ENCODE assay signal across 8 mouse cellular contexts in genomic region chr12:71015363-71016210, GRCm38 (mm10). TPM values are rescaled to one million over a fixed set of nuclear protein-coding genes. Genes with fewer than 3 reads are reported as not detected.
DNase-seq lines count a peak whose midpoint lies in the region; ATAC-seq and TF ChIP-seq lines count a peak whose summit lies in the region.

Gene Arid4a, plus strand, starts transcription at chr12:71015990.

- peak within 1 kb of the TSS; percentile 96 for H3K27ac ChIP-seq in ES-E14 (ENCODE audit: insufficient read depth, low read depth, low read length, poor library complexity, severe bottlenecking)
- H3K27ac ChIP-seq in forebrain, embryonic 15.5 days (replicated peaks), result peak within 1 kb of the TSS; percentile 97

- TF ChIP-seq POLR2A in lung, adult 2 months (IDR thresholded peaks at IDR 0.05; ENCODE audit: borderline replicate concordance, extremely low read depth, low read depth, low read length), result peak; percentile 88

- H3K4me3 ChIP-seq in ES-E14 (ENCODE audit: insufficient read depth in 1 of 2, low read depth in 1 of 2, low read length in 2 of 2, poor library complexity in 1 of 2, severe bottlenecking in 1 of 2), result peak within 1 kb of the TSS; percentile 92 to 95
- H3K4me3 ChIP-seq in forebrain, embryonic 15.5 days, result peak within 1 kb of the TSS; percentile 69
- H3K4me3 ChIP-seq in lung, adult 2 months (replicated peaks; ENCODE audit: extremely low read depth, low read depth, low read length), result peak within 1 kb of the TSS; percentile 99

- WGBS in forebrain, embryonic 15.5 days, result under 1% methylated on average over 61 of the region's 61 CpGs
- under 1% methylated on average over 61 of the region's 61 CpGs for WGBS in lung, adult 2 months

- no peaks in the 10 kb centered on the region for H3K27me3 ChIP-seq in forebrain, embryonic 15.5 days

- H3K4me1 ChIP-seq in ES-E14 (ENCODE audit: control insufficient read depth in 2 of 2, insufficient read depth in 2 of 2, low read length in 2 of 2, poor library complexity in 1 of 2), result 0 out of 4 replicates have a peak, but pooled peaks cover 1 to 3% of the 10 kb centered on the region in 2 experiments
- peaks cover 39% of the 10 kb centered on the region for H3K4me1 ChIP-seq in forebrain, embryonic 15.5 days
- peaks cover 13% of the 10 kb centered on the region for H3K4me1 ChIP-seq in lung, adult 2 months (ENCODE audit: control insufficient read depth, insufficient read depth, low read length)

- DNase-seq in ES-E14 (ENCODE audit: low read depth, low spot score), result peak; percentile 100
- DNase-seq in cerebellum, adult 11-12 months, result peak; percentile 99
- DNase-seq in heart, postnatal 25 days (ENCODE audit: low spot score), result peak; percentile 97
- DNase-seq in layer of hippocampus, adult 18-20 months (ENCODE audit: low spot score in 2 of 2), result peak; percentile 97 to 100
- DNase-seq in lung, adult 2 months, result peak; percentile 96
- peak; percentile 95 to 99 for DNase-seq in thymus, adult 18-20 months

- no peak for TF ChIP-seq CTCF in lung, adult 2 months (IDR thresholded peaks at IDR 0.05; ENCODE audit: insufficient read depth, low read length)

- intact Hi-C loops in heart, postnatal 25 days (cut with DNase I), result loop anchor here (2.0 kb wide), 2 partner anchors 33 to 47 kb away; no protein-coding TSS in a partner anchor

- H3K9ac ChIP-seq in ES-E14 (ENCODE audit: insufficient read depth, low read depth, low read length, poor library complexity, severe bottlenecking), result peak within 1 kb of the TSS; percentile 99
- peak within 1 kb of the TSS; percentile 84 for H3K9ac ChIP-seq in forebrain, embryonic 15.5 days (replicated peaks)

- in situ Hi-C loops in ES-E14 (cut with MboI; ENCODE audit: low sequenced_read_pairs in 2 of 2, unreplicated experiment in 2 of 2), result no loop called here

- peak; percentile 98 for ATAC-seq in forebrain, embryonic 15.5 days (replicated peaks)
- peak; percentile 94 for ATAC-seq in neutrophil, adult 5-6 weeks (ENCODE audit: extremely low read depth, insufficient number of reproducible peaks, low FRiP score, poor library complexity, severe bottlenecking)

- H3K4me2 ChIP-seq in forebrain, embryonic 15.5 days (replicated peaks), result peak within 1 kb of the TSS; percentile 86

- no peaks in the 10 kb centered on the region for H3K9me3 ChIP-seq in ES-E14 (ENCODE audit: control insufficient read depth, insufficient read depth, low read depth, low read length)
- no peaks in the 10 kb centered on the region for H3K9me3 ChIP-seq in forebrain, embryonic 15.5 days

- H3K36me3 ChIP-seq in ES-E14 (ENCODE audit: control insufficient read depth, insufficient read depth, low read length, poor library complexity, severe bottlenecking), result peaks cover 12% of the 10 kb centered on the region
- H3K36me3 ChIP-seq in forebrain, embryonic 15.5 days, result peaks cover 20% of the 10 kb centered on the region

TF ChIP-seq in ES-E14, 5 proteins besides CTCF, POLR2A, EP300 and RAD21:
- no peak for TF ChIP-seq MAFK (IDR thresholded peaks at IDR 0.05; ENCODE audit: insufficient read depth, low read depth, low read length)
- TF ChIP-seq HCFC1 (IDR thresholded peaks at IDR 0.05; ENCODE audit: borderline replicate concordance, insufficient read depth, low read length), result peak; percentile 64; the same call in 1 of the 2 replicates
- peak; percentile 98 for TF ChIP-seq CHD2 (IDR thresholded peaks at IDR 0.05; ENCODE audit: low read depth, low read length)
TF ChIP-seq in ES-E14: peak in this region for 2.

RNA-seq across cellular contexts. Expression of gene Arid4a, which starts in this region (rescaled TPM):
- total RNA-seq in ES-E14 (2012; rRNA removed), result 10.4 and 10.9 TPM in 2 replicates
- 50.3 and 57.1 TPM in 2 replicates for polyA plus RNA-seq in forebrain, embryonic 15.5 days (2015; fragmentation: Nextera tagmentation; extraction: Ambion mirVana)
- 10 to 100 TPM; 12.0 to 16.7 TPM for total RNA-seq in heart, postnatal 25 days (2021)
- total RNA-seq in layer of hippocampus, adult 18-20 months (2021), result 10 to 100 TPM; 40.9 to 44.2 TPM
- polyA plus RNA-seq in lung, adult 2 months (2012; rRNA removed), result 4.1 and 5.4 TPM in 2 replicates
- total RNA-seq in neutrophil, adult 5-6 weeks (2017), result 202 and 220 TPM in 2 replicates

Comparison
In these comparisons a context has a peak if more than half of its experiments do, and no peak if none do; other contexts are left out.
1. Peak in every context shown above with its lines: DNase-seq, ATAC-seq, H3K4me3 ChIP-seq and H3K27ac ChIP-seq.